Mouse (Mus musculus): Measurements from ENCODE around the gene Tmod3.

- TF ChIP-seq POLR2A (IDR thresholded peaks at IDR 0.05; ENCODE audit: borderline replicate concordance, extremely low read depth, insufficient read depth, insufficient read length, poor library complexity, severe bottlenecking) (no peak), CTCF (IDR thresholded peaks at IDR 0.05; ENCODE audit: borderline replicate concordance, extremely low read depth, insufficient read depth, insufficient read length) (no peak)
These were observed 8.1 kb downstream of the Tmod3 start for GRCm38 (mm10) chr9:75551342-75551741.

Measured in brain, embryonic 14.5 days (tissue).